Mouse (Mus musculus) CD4-positive, CD25-positive, alpha-beta regulatory T cell, adult 4 months (primary cell): ENCODE data around the gene Hic1. TPM values are rescaled to one million over a fixed set of nuclear protein-coding genes. Genes with fewer than 3 reads are reported as not detected.
A peak's percentile ranks its signal among the peaks of the same experiment; 100 is the strongest.
"Not testable (repeated sequence)": the region's sequence is repeated elsewhere in the genome, so short reads cannot be mapped to it uniquely, and the experiment has no call there.

Experiments
- ATAC-seq: one replicate; pipeline ENCODE4 v1.8.0; 2017
- polyA plus RNA-seq, 2 experiments: library from polyadenylated mRNA; unstranded; fragments of 100-300 nt; shearing (Covaris generic); gene quantifications; one replicate each; pipeline ENCODE4 v1.2.1; 2017

The Hic1 gene
- polyA plus RNA-seq, 2 experiments from 2014 or later = 0.36 TPM; not detected in 1

- no peak for ATAC-seq
These were observed 23.3 kb upstream of the Hic1 start for GRCm38 (mm10) chr11:75192336-75193214.

- ATAC-seq = no peak
These were observed 22.5 kb upstream of the Hic1 start for GRCm38 (mm10) chr11:75191841-75192240.

GRCm38 (mm10) chr11:75190905-75191441 is 21.7 kb upstream of the Hic1 start, which contains the start of gene Dph1:
Gene Dph1, minus strand, starts transcription at chr11:75191241.
- no peak for ATAC-seq

- peak; percentile 82 for ATAC-seq
These were observed 21.0 kb upstream of the Hic1 start for GRCm38 (mm10) chr11:75190371-75190724.

- no peak for ATAC-seq
These were observed 20.5 kb upstream of the Hic1 start for GRCm38 (mm10) chr11:75189713-75190370.

- ATAC-seq = no peak
These were observed 15.7 kb upstream of the Hic1 start for GRCm38 (mm10) chr11:75184986-75185385.

- no peak for ATAC-seq
These were observed 15.3 kb upstream of the Hic1 start for GRCm38 (mm10) chr11:75184573-75184972.

GRCm38 (mm10) chr11:75183917-75184570 is 14.7 kb upstream of the Hic1 start:
- no peak for ATAC-seq

- peak; percentile 97 for ATAC-seq
These were observed 9.4 kb upstream of the Hic1 start, which contains the start of gene Ovca2 for GRCm38 (mm10) chr11:75178672-75179208. Gene Ovca2, minus strand, starts transcription at chr11:75178835.

GRCm38 (mm10) chr11:75178011-75178410 is 8.7 kb upstream of the Hic1 start:
- no peak for ATAC-seq

- not testable (repeated sequence) for ATAC-seq
These were observed 5.3 kb upstream of the Hic1 start for GRCm38 (mm10) chr11:75174574-75174973.

GRCm38 (mm10) chr11:75173799-75174165 is 4.5 kb upstream of the Hic1 start:
- ATAC-seq = no peak

- peak; percentile 48 for ATAC-seq
These were observed 3.9 kb upstream of the Hic1 start for GRCm38 (mm10) chr11:75173095-75173798.

- ATAC-seq = no peak
These were observed 3.1 kb upstream of the Hic1 start for GRCm38 (mm10) chr11:75172151-75173094.

- no peak for ATAC-seq
These were observed 2.0 kb upstream of the Hic1 start for GRCm38 (mm10) chr11:75171186-75171865.

- ATAC-seq = peak; percentile 50
These were observed 925 bp upstream of the Hic1 start for GRCm38 (mm10) chr11:75170136-75170751.

GRCm38 (mm10) chr11:75168590-75169361 is 543 bp downstream of the Hic1 start:
- peak; percentile 22 for ATAC-seq

GRCm38 (mm10) chr11:75167643-75168589 is 1.4 kb downstream of the Hic1 start:
- ATAC-seq = no peak
